Mouse (Mus musculus) heart, postnatal 36 days (tissue): ENCODE data around the gene Ube2f. TPM values are rescaled to one million over a fixed set of nuclear protein-coding genes. Genes with fewer than 3 reads are reported as not detected.

Experiments used
- DNase-seq, 2 experiments: peaks; one replicate each; pipeline ENCODE4 v3.0.0; 2021 to 2022
- intact Hi-C: fragments of 180-260 bp; cut with DNase I; formaldehyde crosslinking; loops from one replicate; pipeline ENCODE4 v1.15.1; 2025
- total RNA-seq, 2 experiments: library from RNA; stranded (reverse); gene quantifications; 2 replicates each; pipeline ENCODE4 v1.2.3; 2021

Gene Ube2f
- total RNA-seq, 2 experiments from 2014 or later, result 45.1 to 50.0 TPM

DNA sequence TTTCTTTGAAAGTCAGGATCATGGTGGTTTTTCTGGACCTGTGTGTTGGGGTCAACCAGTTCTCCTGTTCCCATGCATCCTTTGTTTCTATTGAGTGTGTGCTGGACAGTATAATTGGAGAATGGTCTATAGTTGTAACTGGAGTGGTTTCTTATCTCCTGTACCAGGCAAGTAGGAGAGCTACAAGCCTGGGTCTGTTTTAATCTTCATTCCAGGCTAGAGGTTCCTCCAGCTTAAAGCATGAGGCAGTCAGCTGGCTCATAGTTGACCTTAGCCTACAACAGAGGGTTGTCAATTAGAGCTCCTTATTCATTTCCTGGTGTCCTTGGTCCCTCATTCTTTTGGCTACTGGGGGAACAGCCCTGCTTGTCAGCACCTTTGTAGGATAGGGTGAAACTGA, 83.5 kb downstream of the Ube2f start:
- intact Hi-C loops, result no loop called here

DNA sequence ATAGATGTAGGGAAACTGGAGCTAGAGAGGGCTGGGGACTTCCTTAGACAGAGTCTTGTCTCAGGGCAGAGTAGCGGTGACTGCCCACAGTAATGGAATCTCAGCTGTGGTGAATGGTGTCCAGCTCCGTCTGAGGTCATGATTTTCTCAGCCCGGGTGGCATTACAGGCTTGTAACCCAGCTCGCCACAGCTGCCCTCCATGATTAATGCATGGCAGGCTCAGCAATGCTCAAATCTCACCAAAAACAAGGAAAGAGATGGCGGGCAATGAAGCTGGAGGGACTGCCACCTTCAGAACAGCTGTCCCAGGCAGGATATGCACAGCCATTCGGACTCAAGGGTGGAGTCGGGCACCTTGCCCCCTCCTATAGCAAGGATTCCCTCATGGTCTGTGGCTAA, 87.3 kb downstream of the Ube2f start:
- no peak for DNase-seq
- intact Hi-C loops, result no loop called here

More for the DNA sequence above, 83.5 kb downstream of the Ube2f start:
- DNase-seq, result no peak

Other genes starting within 250 kb of the Ube2f start
- not detected for gene Rbm44, start 105.2 kb upstream of the Ube2f start, total RNA-seq
- gene Ramp1, start 70.5 kb upstream of the Ube2f start, total RNA-seq, result 10 to 100 TPM in 1 of 2 experiments, 1 to 10 TPM in 1; 6.4 to 11.0 TPM
- gene Scly, start 48.0 kb downstream of the Ube2f start, total RNA-seq, result 10 to 100 TPM; 13.9 to 15.1 TPM
- gene Espnl, start 71.8 kb downstream of the Ube2f start, total RNA-seq, result under 1 TPM in 1 of 2 experiments, not detected in 1; 0.05 TPM
- 10 to 100 TPM; 36.6 to 48.8 TPM for gene Klhl30, start 100.7 kb downstream of the Ube2f start, total RNA-seq
- gene Erfe, start 116.1 kb downstream of the Ube2f start, total RNA-seq, result not detected
- gene Ilkap, start 148.5 kb downstream of the Ube2f start, total RNA-seq, result 10 to 100 TPM; 47.4 to 51.9 TPM
- gene Hes6, start 163.7 kb downstream of the Ube2f start, total RNA-seq, result 10 to 100 TPM; 18.0 to 20.1 TPM
- gene Per2, start 209.0 kb downstream of the Ube2f start, total RNA-seq, result 10 to 100 TPM in 1 of 2 experiments, 1 to 10 TPM in 1; 7.9 to 13.5 TPM
- gene Traf3ip1, start 244.3 kb downstream of the Ube2f start, total RNA-seq, result 1 to 10 TPM; 4.6 to 5.4 TPM